Mouse (Mus musculus) stomach, postnatal 0 days (tissue): Measurements from ENCODE around the gene Bmp6. TPM values are rescaled to one million over a fixed set of nuclear protein-coding genes. Genes with fewer than 3 reads are reported as not detected.

Source experiments
- ATAC-seq: fragments of 200-750 bp; cut with Nextera tagmentation; 2 replicates; pipeline ENCODE4 v1.8.0; 2017; ENCODE audit not compliant: low FRiP score, low TSS enrichment
- DNase-seq: peaks from one replicate; pipeline ENCODE4 v3.0.0-alpha.2; 2016; ENCODE audit warnings: low spot score
- H3K27ac ChIP-seq: fragments of 300-500 bp; sonication (generic); replicated peaks from 2 replicates; pipeline ENCODE4 v1.5.1; 2014; ENCODE audit warnings: mild to moderate bottlenecking, control low read depth
- H3K27me3 ChIP-seq: fragments of 300-500 bp; sonication (generic); 2 replicates; pipeline ENCODE4 v1.6.1; 2014; ENCODE audit warnings: low read length; ENCODE audit not compliant: control insufficient read depth, insufficient read depth
- H3K36me3 ChIP-seq: fragments of 300-500 bp; sonication (generic); 2 replicates; pipeline ENCODE4 v1.6.1; 2014; ENCODE audit warnings: low read length, mixed read lengths; ENCODE audit not compliant: control insufficient read depth, insufficient read depth
- H3K4me1 ChIP-seq: fragments of 300-500 bp; sonication (generic); replicated peaks from 2 replicates; pipeline ENCODE4 v1.6.1; 2014; ENCODE audit warnings: antibody characterized with exemption; ENCODE audit not compliant: control insufficient read depth, insufficient read depth
- H3K4me2 ChIP-seq: fragments of 300-500 bp; sonication (generic); replicated peaks from 2 replicates; pipeline ENCODE4 v1.6.1; 2014; ENCODE audit warnings: low read depth, mild to moderate bottlenecking, control low read depth, moderate library complexity
- H3K4me3 ChIP-seq: fragments of 300-500 bp; sonication (generic); 2 replicates; pipeline ENCODE4 v1.5.1; 2014; ENCODE audit warnings: low read depth, low read length, control low read depth
- H3K9ac ChIP-seq: fragments of 300-500 bp; sonication (generic); 2 replicates; pipeline ENCODE4 v1.6.1; 2014; ENCODE audit warnings: mild to moderate bottlenecking, low read length, control low read depth, mixed read lengths
- H3K9me3 ChIP-seq: fragments of 300-500 bp; sonication (generic); 2 replicates; pipeline ENCODE4 v1.6.1; 2016; ENCODE audit warnings: low read length; ENCODE audit not compliant: control insufficient read depth
- CTCF ChIP-seq: IDR thresholded peaks from 2 replicates; pipeline ENCODE4 v1.5.1; 2016; ENCODE audit warnings: antibody characterized with exemption, low read depth, mild to moderate bottlenecking, moderate library complexity
- EP300 ChIP-seq: optimal IDR thresholded peaks from 2 replicates; pipeline ENCODE3; 2016; ENCODE audit warnings: antibody characterized with exemption
- WGBS: fragments of 180-500 bp; shearing (Covaris S2); extraction: QIAGEN DNeasy Blood & Tissue Kit; methylation state at CpG from one replicate; pipeline ENCODE4 v1.1.7; 2014; 5-methylcytosine and 5-hydroxymethylcytosine counted together
- polyA plus RNA-seq: library from polyadenylated mRNA; unstranded; fragments of >200 nt; fragmentation: Nextera tagmentation; extraction: Ambion mirVana; gene quantifications from 2 replicates; pipeline ENCODE4 v1.2.1, GENCODE M21; 2015

The Bmp6 gene
- polyA plus RNA-seq, 1 experiment from 2014 or later: 1.6 TPM

DNA sequence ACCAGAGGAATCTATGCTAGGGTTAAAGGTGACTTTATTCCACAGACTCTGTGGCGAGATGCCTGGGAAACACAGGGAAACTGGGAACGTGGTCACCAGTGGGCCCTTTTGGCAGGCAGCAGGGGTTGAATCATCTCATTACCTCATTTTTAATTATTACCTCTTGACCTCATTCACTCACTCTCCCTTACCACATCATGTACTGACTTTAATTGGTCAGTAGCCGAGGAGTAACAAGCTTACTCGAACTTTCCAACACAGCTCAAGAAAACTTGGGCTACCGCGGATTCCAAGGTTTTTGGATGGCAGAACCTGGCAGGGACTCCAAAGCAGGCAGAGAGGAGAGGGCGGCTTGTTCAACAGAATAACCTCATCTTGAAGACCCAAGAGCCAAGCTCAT lies 74.9 kb downstream of the Bmp6 start:
- H3K4me3 ChIP-seq: no peak overlapping the region
- no peaks in the 10 kb centered on the region for H3K27me3 ChIP-seq
- ATAC-seq: no peak
- no peak overlapping the region for H3K27ac ChIP-seq
- WGBS: 88% methylated on average over 7 of the region's 7 CpGs
- H3K9me3 ChIP-seq: no peaks in the 10 kb centered on the region
- TF ChIP-seq CTCF (no peak), EP300 (no peak)
- no peaks in the 10 kb centered on the region for H3K36me3 ChIP-seq
- no peak for DNase-seq
- no peaks in the 10 kb centered on the region for H3K4me1 ChIP-seq
- H3K4me2 ChIP-seq: no peak overlapping the region
- H3K9ac ChIP-seq: no peak overlapping the region

DNA sequence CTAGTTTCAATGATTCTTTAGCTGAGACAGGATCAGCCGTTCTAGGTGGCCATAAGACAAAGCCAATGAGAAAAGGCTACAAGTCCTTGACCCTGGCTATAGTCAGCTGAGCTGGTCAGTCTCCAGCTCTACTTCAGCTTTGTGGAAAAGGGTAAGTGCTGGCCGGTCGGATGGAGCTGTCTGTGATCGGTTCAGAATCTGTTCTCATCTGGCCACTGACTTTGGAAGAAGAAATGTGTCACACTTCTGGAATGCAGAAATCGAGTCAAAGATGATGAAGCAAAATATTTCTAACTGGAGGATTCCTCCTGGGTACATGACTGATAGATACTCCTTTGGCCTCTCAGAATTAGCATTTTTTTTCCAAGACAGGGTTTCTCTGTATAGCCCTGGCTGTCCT lies 77.6 kb downstream of the Bmp6 start:
- WGBS: 76% methylated on average over 5 of the region's 5 CpGs
- H3K4me2 ChIP-seq: no peak overlapping the region
- no peak for TF ChIP-seq CTCF
- TF ChIP-seq EP300: no peak

DNA sequence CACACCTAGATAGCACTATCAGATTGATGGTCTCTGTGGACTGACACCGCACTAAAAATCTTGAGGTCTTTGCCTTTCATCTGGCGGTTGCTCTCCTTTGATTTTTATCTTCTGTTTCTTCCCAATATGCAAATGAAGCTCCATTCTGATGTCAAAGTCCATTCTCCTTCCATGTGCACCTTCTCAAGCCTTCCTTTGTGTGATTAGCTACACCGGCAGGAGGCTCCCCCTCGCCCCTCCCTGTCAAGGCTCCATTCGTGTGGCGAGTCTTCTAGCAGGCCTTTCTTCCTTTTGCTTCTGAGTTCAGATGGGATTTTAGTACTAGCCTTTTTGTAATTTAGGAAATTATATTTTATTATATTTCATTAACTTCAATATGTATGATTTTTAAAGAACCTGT lies 80.4 kb downstream of the Bmp6 start:
- DNase-seq (no peak), ATAC-seq (no peak)
- 81% methylated on average over 6 of the region's 6 CpGs for WGBS
- Histone ChIP-seq H3K9me3 (no peaks in the 10 kb centered on the region), H3K4me1 (no peaks in the 10 kb centered on the region), H3K27ac (no peak overlapping the region), H3K4me3 (no peak overlapping the region), H3K27me3 (no peaks in the 10 kb centered on the region), H3K4me2 (no peak overlapping the region), H3K36me3 (no peaks in the 10 kb centered on the region), H3K9ac (no peak overlapping the region)
- TF ChIP-seq EP300 (no peak), CTCF (no peak)

More for the DNA sequence above, 77.6 kb downstream of the Bmp6 start:
- H3K9me3 ChIP-seq: no peaks in the 10 kb centered on the region
- H3K27me3 ChIP-seq: no peaks in the 10 kb centered on the region
- H3K4me3 ChIP-seq: no peak overlapping the region
- no peaks in the 10 kb centered on the region for H3K4me1 ChIP-seq
- ATAC-seq: no peak
- H3K36me3 ChIP-seq: no peaks in the 10 kb centered on the region
- DNase-seq: no peak
- no peak overlapping the region for H3K9ac ChIP-seq
- H3K27ac ChIP-seq: no peak overlapping the region

DNA sequence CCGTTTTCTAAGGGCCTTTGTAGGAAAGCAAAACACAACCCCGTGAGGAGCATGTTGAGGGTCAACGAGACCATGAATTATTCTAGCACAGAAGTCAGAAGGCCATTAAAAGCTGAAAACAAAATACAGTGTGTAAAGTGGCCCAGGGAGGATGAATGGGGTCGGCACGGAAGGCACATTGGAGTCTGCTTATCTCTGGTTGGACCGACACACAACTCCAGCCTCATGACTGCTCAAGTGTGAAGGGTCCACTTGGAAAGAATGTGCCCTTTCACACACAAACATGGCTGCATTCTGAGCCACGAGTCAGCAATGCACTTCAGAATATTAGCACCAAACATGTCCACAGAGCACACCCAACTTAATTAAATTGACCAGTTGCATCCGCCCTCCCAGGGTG lies 84.8 kb downstream of the Bmp6 start:
- Histone ChIP-seq H3K9me3 (no peaks in the 10 kb centered on the region), H3K4me2 (no peak overlapping the region), H3K4me1 (no peaks in the 10 kb centered on the region), H3K27ac (no peak overlapping the region), H3K27me3 (no peaks in the 10 kb centered on the region), H3K9ac (no peak overlapping the region), H3K36me3 (no peaks in the 10 kb centered on the region), H3K4me3 (no peak overlapping the region)
- WGBS: 78% methylated on average over 8 of the region's 8 CpGs
- DNase-seq (no peak), ATAC-seq (no peak)
- TF ChIP-seq EP300 (no peak), CTCF (no peak)

DNA sequence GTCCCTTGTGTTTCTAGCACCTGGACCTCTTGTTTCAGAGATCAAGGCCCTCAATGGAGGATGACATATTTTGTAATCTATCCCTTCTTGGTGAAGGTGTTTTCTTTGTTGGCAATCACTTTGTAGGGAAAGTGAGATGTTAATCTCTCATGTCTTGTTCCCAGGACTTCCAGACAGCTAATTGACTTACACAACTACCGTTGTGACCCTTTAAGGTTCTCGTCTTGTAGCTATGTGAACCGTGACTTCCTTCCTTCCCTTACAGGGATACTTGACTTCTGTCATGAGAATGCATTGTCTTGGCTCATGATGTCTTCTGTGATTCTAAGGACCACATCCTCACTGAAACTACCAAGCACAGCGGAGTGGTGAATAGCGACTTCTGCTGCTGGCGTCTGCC lies 85.2 kb downstream of the Bmp6 start:
- Histone ChIP-seq H3K4me3 (no peak overlapping the region), H3K27ac (no peak overlapping the region), H3K4me1 (no peaks in the 10 kb centered on the region), H3K27me3 (no peaks in the 10 kb centered on the region), H3K36me3 (no peaks in the 10 kb centered on the region), H3K9me3 (no peaks in the 10 kb centered on the region), H3K4me2 (no peak overlapping the region), H3K9ac (no peak overlapping the region)
- no peak for TF ChIP-seq EP300
- no peak for TF ChIP-seq CTCF
- ATAC-seq: no peak
- 83% methylated on average over 6 of the region's 6 CpGs for WGBS
- DNase-seq: no peak

DNA sequence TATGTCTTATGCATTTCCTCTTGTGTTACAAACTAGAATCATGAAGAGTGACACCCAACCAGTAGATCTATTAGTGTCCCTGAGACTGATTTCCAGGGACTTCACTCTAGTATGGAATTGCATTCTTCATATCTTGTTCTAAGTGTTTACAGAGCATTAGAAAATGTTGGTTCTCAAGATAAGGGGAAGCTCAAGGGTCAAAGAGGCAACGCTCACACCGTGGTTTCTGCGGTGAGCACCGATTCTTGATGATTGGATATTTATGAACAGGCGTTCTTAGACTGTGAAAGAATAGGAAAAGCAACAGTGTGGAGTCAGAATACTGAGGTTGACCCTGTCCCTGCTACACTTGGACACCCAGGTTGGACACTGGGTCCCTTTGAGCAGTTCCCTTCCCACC lies 89.9 kb downstream of the Bmp6 start:
- Histone ChIP-seq H3K9me3 (no peaks in the 10 kb centered on the region), H3K27me3 (no peaks in the 10 kb centered on the region), H3K9ac (no peak overlapping the region), H3K36me3 (no peaks in the 10 kb centered on the region), H3K4me2 (no peak overlapping the region), H3K4me3 (no peak overlapping the region), H3K4me1 (no peaks in the 10 kb centered on the region), H3K27ac (no peak overlapping the region)
- TF ChIP-seq CTCF: no peak
- no peak for TF ChIP-seq EP300
- DNase-seq (no peak), ATAC-seq (no peak)
- 63% methylated on average over 5 of the region's 5 CpGs for WGBS
